Mouse (Mus musculus): ENCODE measurements around the gene Arpc4. TPM values are rescaled to one million over a fixed set of nuclear protein-coding genes. Genes with fewer than 3 reads are reported as not detected.

Gene Arpc4
- polyA plus RNA-seq, 1 experiment from 2014 or later, result 360 TPM

GRCm38 (mm10) chr6:113390715-113391114 lies 12.8 kb downstream of the Arpc4 start:
- 85% methylated on average over 3 of the region's 3 CpGs for WGBS
- no peak overlapping the region for H3K9ac ChIP-seq (replicated peaks)
- H3K9me3 ChIP-seq, result no peaks in the 10 kb centered on the region
- H3K27me3 ChIP-seq, result no peaks in the 10 kb centered on the region
- H3K27ac ChIP-seq (replicated peaks), result no peak overlapping the region
- ATAC-seq (ENCODE audit: low FRiP score, low read depth), result no peak
- no peak overlapping the region for H3K4me2 ChIP-seq (replicated peaks)
- H3K4me3 ChIP-seq, result no peak overlapping the region
- H3K4me1 ChIP-seq, result peaks cover 15% of the 10 kb centered on the region
- peaks cover 53% of the 10 kb centered on the region for H3K36me3 ChIP-seq

DNA sequence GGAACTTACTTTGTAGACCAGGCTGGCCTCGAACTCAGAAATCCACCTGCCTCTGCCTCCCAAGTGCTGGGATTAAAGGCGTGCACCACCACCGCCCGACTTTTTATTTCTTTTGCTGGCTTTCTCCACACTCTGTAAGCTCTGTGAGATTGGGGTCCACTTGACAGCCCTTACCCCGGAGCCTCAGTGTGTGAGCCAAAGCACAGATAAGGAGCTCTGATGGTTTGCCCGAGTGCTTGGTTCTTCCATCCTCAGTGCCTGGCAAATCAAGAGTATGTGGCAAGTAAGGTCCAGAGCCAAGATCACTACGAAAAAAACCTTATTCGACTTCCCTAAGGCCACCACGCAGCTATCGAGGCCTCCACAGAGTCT lies 14.1 kb downstream of the Arpc4 start:
- Histone ChIP-seq H3K36me3 (peaks cover 41% of the 10 kb centered on the region), H3K9ac (replicated peaks) (peak overlapping the region; percentile 58), H3K4me3 (peak overlapping the region; percentile 46), H3K9me3 (no peaks in the 10 kb centered on the region), H3K27ac (replicated peaks) (peak overlapping the region; percentile 74), H3K27me3 (no peaks in the 10 kb centered on the region), H3K4me2 (replicated peaks) (peak overlapping the region; percentile 66), H3K4me1 (peaks cover 15% of the 10 kb centered on the region)
- ATAC-seq (ENCODE audit: low FRiP score, low read depth), result peak; percentile 21; the same call in 1 of the 2 replicates
- WGBS, result 24% methylated on average over 10 of the region's 10 CpGs

- WGBS, result under 1% methylated on average over 50 of the region's 51 CpGs
- Histone ChIP-seq H3K27ac (replicated peaks) (peak overlapping the region; percentile 74), H3K9ac (replicated peaks) (peak overlapping the region; percentile 58), H3K4me3 (peak overlapping the region; percentile 46), H3K9me3 (no peaks in the 10 kb centered on the region), H3K4me1 (peaks cover 15% of the 10 kb centered on the region), H3K27me3 (no peaks in the 10 kb centered on the region), H3K4me2 (replicated peaks) (peak overlapping the region; percentile 66), H3K36me3 (peaks cover 36% of the 10 kb centered on the region)
- peak; percentile 92 for ATAC-seq (ENCODE audit: low FRiP score, low read depth)
Measured at GRCm38 (mm10) chr6:113392387-113393071, 14.6 kb downstream of the Arpc4 start.

DNA sequence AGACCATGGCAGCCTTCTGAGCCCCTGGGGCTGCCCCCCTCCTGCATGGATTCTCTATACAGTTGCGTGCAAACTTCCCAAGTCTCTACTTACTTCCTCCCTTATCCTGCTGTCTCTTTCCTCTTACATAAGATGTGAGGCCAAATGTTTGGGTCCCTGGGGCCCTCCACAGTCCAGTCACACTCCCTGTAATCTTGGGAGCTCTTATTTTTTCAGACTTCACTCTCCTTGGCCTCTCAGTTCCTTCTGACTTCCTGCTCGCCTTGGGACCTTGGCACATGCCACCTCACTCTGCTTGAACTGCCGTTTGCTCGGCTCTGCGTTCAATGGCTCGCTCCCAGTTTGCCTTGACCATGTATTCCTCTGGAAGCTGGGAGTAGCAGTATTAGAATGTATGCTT lies 16.0 kb downstream of the Arpc4 start:
- 88% methylated on average over 6 of the region's 6 CpGs for WGBS
- H3K9me3 ChIP-seq, result no peaks in the 10 kb centered on the region
- peaks cover 15% of the 10 kb centered on the region for H3K4me1 ChIP-seq
- H3K27ac ChIP-seq (replicated peaks), result no peak overlapping the region
- no peak for ATAC-seq (ENCODE audit: low FRiP score, low read depth)
- no peaks in the 10 kb centered on the region for H3K27me3 ChIP-seq
- H3K4me2 ChIP-seq (replicated peaks), result no peak overlapping the region
- no peak overlapping the region for H3K9ac ChIP-seq (replicated peaks)
- no peak overlapping the region for H3K4me3 ChIP-seq
- H3K36me3 ChIP-seq, result peaks cover 22% of the 10 kb centered on the region

GRCm38 (mm10) chr6:113394811-113395210 lies 16.9 kb downstream of the Arpc4 start:
- 94% methylated on average over 11 of the region's 11 CpGs for WGBS
- no peaks in the 10 kb centered on the region for H3K27me3 ChIP-seq
- H3K9ac ChIP-seq (replicated peaks), result no peak overlapping the region
- no peak overlapping the region for H3K4me2 ChIP-seq (replicated peaks)
- H3K36me3 ChIP-seq, result peaks cover 13% of the 10 kb centered on the region
- peaks cover 15% of the 10 kb centered on the region for H3K4me1 ChIP-seq
- no peak overlapping the region for H3K27ac ChIP-seq (replicated peaks)
- no peaks in the 10 kb centered on the region for H3K9me3 ChIP-seq
- H3K4me3 ChIP-seq, result no peak overlapping the region
- no peak for ATAC-seq (ENCODE audit: low FRiP score, low read depth)

- H3K9me3 ChIP-seq, result no peaks in the 10 kb centered on the region
- WGBS, result 97% methylated on average over 6 of the region's 6 CpGs
- no peak overlapping the region for H3K9ac ChIP-seq (replicated peaks)
- peaks cover 15% of the 10 kb centered on the region for H3K4me1 ChIP-seq
- no peak overlapping the region for H3K4me2 ChIP-seq (replicated peaks)
- H3K27me3 ChIP-seq, result no peaks in the 10 kb centered on the region
- no peak for ATAC-seq (ENCODE audit: low FRiP score, low read depth)
- H3K27ac ChIP-seq (replicated peaks), result no peak overlapping the region
- peaks cover 8% of the 10 kb centered on the region for H3K36me3 ChIP-seq
- H3K4me3 ChIP-seq, result no peak overlapping the region
Measured at GRCm38 (mm10) chr6:113395501-113395900, 17.6 kb downstream of the Arpc4 start.

- Histone ChIP-seq H3K4me2 (replicated peaks) (no peak overlapping the region), H3K4me3 (no peak overlapping the region), H3K9ac (replicated peaks) (no peak overlapping the region), H3K27ac (replicated peaks) (no peak overlapping the region), H3K27me3 (no peaks in the 10 kb centered on the region), H3K36me3 (peaks cover 12% of the 10 kb centered on the region), H3K4me1 (peaks cover 13% of the 10 kb centered on the region), H3K9me3 (no peaks in the 10 kb centered on the region)
- 85% methylated on average over 10 of the region's 10 CpGs for WGBS
- no peak for ATAC-seq (ENCODE audit: low FRiP score, low read depth)
Measured at GRCm38 (mm10) chr6:113396270-113397030, 18.5 kb downstream of the Arpc4 start.

DNA sequence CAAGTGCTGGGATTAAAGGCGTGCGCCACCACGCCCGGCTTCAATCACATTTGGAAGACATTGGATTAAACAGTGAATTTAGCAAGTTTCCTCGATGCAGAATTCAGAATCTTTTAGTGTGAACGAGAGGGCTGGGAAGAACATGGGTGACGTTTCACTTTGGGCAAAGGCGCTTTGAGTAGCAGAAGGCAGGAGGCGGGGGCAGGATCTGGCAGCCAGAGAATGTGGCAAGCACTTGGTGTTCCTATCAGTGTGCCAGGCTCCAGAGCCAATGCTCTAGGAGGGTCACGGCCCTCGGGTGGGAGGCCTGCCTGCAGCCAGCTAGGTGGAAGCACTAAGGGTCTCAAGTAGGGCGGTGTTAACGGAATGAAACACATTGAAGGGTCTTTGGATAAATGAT lies 24.2 kb downstream of the Arpc4 start:
- 92% methylated on average over 13 of the region's 13 CpGs for WGBS
- no peak overlapping the region for H3K27ac ChIP-seq (replicated peaks)
- no peak for ATAC-seq (ENCODE audit: low FRiP score, low read depth)
- no peak overlapping the region for H3K4me2 ChIP-seq (replicated peaks)
- H3K9ac ChIP-seq (replicated peaks), result no peak overlapping the region
- no peaks in the 10 kb centered on the region for H3K4me1 ChIP-seq
- peaks cover 6% of the 10 kb centered on the region; the same call in 1 of the 2 replicates for H3K36me3 ChIP-seq
- no peak overlapping the region for H3K4me3 ChIP-seq
- H3K9me3 ChIP-seq, result no peaks in the 10 kb centered on the region
- H3K27me3 ChIP-seq, result no peaks in the 10 kb centered on the region

DNA sequence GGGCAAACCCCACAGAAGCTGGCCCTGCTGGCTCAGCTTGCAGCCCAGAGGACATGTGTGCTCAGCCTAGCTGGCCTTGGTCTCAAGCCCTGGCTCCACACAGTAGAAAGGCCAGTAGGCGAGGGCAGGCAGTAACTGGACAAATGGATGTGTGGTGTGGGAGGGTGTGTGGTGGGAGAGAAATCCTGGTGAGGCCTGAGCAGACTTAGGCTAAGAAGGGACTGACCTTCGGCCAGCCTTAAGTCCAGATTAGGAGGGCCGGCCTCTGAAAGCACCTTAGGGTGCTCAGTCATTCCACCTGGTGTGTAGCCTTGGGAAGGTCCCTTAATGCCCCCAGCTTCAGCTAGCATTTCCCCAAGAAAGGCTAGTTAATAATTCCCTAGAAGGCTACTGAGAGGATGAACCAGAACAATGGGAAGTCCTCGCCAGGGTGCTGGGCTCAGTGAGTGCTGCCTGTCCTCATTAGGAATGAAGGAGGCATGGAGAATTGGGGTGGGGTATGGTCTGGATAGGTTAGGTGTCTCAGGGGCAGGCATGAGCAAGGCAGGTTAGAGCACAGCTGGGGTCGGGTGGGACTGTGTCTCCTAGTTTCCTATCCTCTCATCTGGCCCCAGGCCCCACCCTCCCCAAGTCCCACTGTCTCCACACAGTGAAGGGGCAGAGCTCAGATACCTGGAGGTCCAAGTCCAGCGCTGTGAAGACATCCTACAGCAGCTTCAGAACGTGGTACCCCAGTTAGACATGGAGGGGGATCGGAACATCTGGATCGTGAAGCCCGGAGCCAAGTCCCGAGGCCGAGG lies 26.9 kb downstream of the Arpc4 start:
- Histone ChIP-seq H3K9ac (replicated peaks) (no peak overlapping the region), H3K4me3 (no peak overlapping the region), H3K9me3 (no peaks in the 10 kb centered on the region), H3K36me3 (0 out of 2 replicates have a peak, but pooled peaks cover 6% of the 10 kb centered on the region), H3K27ac (replicated peaks) (no peak overlapping the region), H3K4me1 (no peaks in the 10 kb centered on the region), H3K4me2 (replicated peaks) (no peak overlapping the region), H3K27me3 (no peaks in the 10 kb centered on the region)
- WGBS, result 80% methylated on average over 12 of the region's 12 CpGs
- no peak for ATAC-seq (ENCODE audit: low FRiP score, low read depth)

DNA sequence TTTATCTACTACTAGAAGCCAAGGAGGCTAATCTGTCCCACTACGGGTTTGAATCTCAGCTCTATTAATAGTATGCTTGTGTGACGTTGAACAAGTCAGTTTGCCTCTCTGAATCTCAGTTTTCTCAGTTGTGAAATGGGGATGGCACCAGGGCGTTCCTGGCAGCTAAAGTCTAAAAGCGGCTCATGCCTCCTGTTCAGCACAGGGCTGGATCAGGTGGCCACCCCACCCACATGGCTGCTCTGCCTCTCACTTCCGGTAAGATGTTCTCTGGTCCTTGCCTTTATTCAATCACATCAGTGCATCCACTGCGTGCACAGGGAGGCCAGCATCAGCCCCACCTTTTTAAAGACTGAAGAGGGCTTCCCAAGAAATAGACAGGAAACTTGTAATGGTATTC lies 27.6 kb downstream of the Arpc4 start:
- no peak overlapping the region for H3K27ac ChIP-seq (replicated peaks)
- 0 out of 2 replicates have a peak, but pooled peaks cover 6% of the 10 kb centered on the region for H3K36me3 ChIP-seq
- 90% methylated on average over 6 of the region's 6 CpGs for WGBS
- no peak for ATAC-seq (ENCODE audit: low FRiP score, low read depth)
- no peaks in the 10 kb centered on the region for H3K27me3 ChIP-seq
- H3K4me1 ChIP-seq, result no peaks in the 10 kb centered on the region
- no peak overlapping the region for H3K4me3 ChIP-seq
- no peak overlapping the region for H3K9ac ChIP-seq (replicated peaks)
- H3K9me3 ChIP-seq, result no peaks in the 10 kb centered on the region
- H3K4me2 ChIP-seq (replicated peaks), result no peak overlapping the region

- no peak overlapping the region for H3K27ac ChIP-seq (replicated peaks)
- H3K4me3 ChIP-seq, result no peak overlapping the region
- no peak for ATAC-seq (ENCODE audit: low FRiP score, low read depth)
- H3K27me3 ChIP-seq, result no peaks in the 10 kb centered on the region
- no peaks in the 10 kb centered on the region for H3K4me1 ChIP-seq
- H3K36me3 ChIP-seq, result no peaks in the 10 kb centered on the region
- WGBS, result 73% methylated on average over 9 of the region's 9 CpGs
- no peaks in the 10 kb centered on the region for H3K9me3 ChIP-seq
- no peak overlapping the region for H3K4me2 ChIP-seq (replicated peaks)
- no peak overlapping the region for H3K9ac ChIP-seq (replicated peaks)
Measured at GRCm38 (mm10) chr6:113406683-113407082, 28.8 kb downstream of the Arpc4 start.

GRCm38 (mm10) chr6:113410001-113410400 lies 32.1 kb downstream of the Arpc4 start:
- H3K9ac ChIP-seq (replicated peaks), result no peak overlapping the region
- no peaks in the 10 kb centered on the region for H3K27me3 ChIP-seq
- H3K36me3 ChIP-seq, result peaks cover 8% of the 10 kb centered on the region; the same call in 1 of the 2 replicates
- 75% methylated on average over 1 of the region's 1 CpGs for WGBS
- H3K27ac ChIP-seq (replicated peaks), result no peak overlapping the region
- H3K4me2 ChIP-seq (replicated peaks), result no peak overlapping the region
- no peak overlapping the region for H3K4me3 ChIP-seq
- ATAC-seq (ENCODE audit: low FRiP score, low read depth), result no peak
- no peaks in the 10 kb centered on the region for H3K9me3 ChIP-seq
- H3K4me1 ChIP-seq, result no peaks in the 10 kb centered on the region
